Mouse (Mus musculus) hindbrain, embryonic 11.5 days (tissue): ENCODE results near the gene H2-Ab1. TPM values are rescaled to one million over a fixed set of nuclear protein-coding genes. Genes with fewer than 3 reads are reported as not detected.
A peak's percentile ranks its signal among the peaks of the same experiment; 100 is the strongest.

Experiments
- ATAC-seq: fragments of 200-750 bp; cut with Nextera tagmentation; 2 replicates; pipeline ENCODE4 v1.8.0; 2017; ENCODE audit warnings: mild to moderate bottlenecking, moderate TSS enrichment, moderate library complexity; ENCODE audit not compliant: low FRiP score
- DNase-seq: peaks from one replicate; pipeline ENCODE4 v3.0.0-alpha.2; 2015; ENCODE audit warnings: low spot score
- H3K27ac ChIP-seq: fragments of 300-500 bp; sonication (generic); 2 replicates; pipeline ENCODE4 v1.5.1; 2014; ENCODE audit warnings: mild to moderate bottlenecking, low read depth, low read length
- H3K27me3 ChIP-seq: fragments of 300-500 bp; sonication (generic); 2 replicates; pipeline ENCODE4 v1.6.1; 2014; ENCODE audit warnings: mild to moderate bottlenecking, low read length, moderate library complexity, mixed read lengths; ENCODE audit not compliant: control insufficient read depth, insufficient read depth
- H3K36me3 ChIP-seq: fragments of 300-500 bp; sonication (generic); 2 replicates; pipeline ENCODE4 v1.6.1; 2014; ENCODE audit warnings: mild to moderate bottlenecking, low read length, moderate library complexity, mixed read lengths; ENCODE audit not compliant: control insufficient read depth, insufficient read depth
- H3K4me1 ChIP-seq: fragments of 300-500 bp; sonication (generic); replicated peaks from 2 replicates; pipeline ENCODE4 v1.6.1; 2014; ENCODE audit warnings: low read length, mixed read lengths; ENCODE audit not compliant: control insufficient read depth, insufficient read depth
- H3K4me2 ChIP-seq: fragments of 300-500 bp; sonication (generic); replicated peaks from 2 replicates; pipeline ENCODE4 v1.6.1; 2014; ENCODE audit warnings: mild to moderate bottlenecking, low read depth, low read length
- H3K4me3 ChIP-seq: fragments of 300-500 bp; sonication (generic); 2 replicates; pipeline ENCODE4 v1.5.1; 2014; ENCODE audit warnings: low read depth, low read length
- H3K9ac ChIP-seq: fragments of 300-500 bp; sonication (generic); 2 replicates; pipeline ENCODE4 v1.6.1; 2014; ENCODE audit warnings: low read depth, low read length
- H3K9me3 ChIP-seq: fragments of 300-500 bp; sonication (generic); 2 replicates; pipeline ENCODE4 v1.6.1; 2016; ENCODE audit warnings: low read length; ENCODE audit not compliant: control insufficient read depth
- WGBS: fragments of 180-500 bp; shearing (Covaris S2); extraction: QIAGEN DNeasy Blood & Tissue Kit; methylation state at CpG from one replicate; pipeline ENCODE4 v1.1.7; 2014; 5-methylcytosine and 5-hydroxymethylcytosine counted together
- polyA plus RNA-seq: library from polyadenylated mRNA; unstranded; fragments of >200 nt; fragmentation: Nextera tagmentation; extraction: Ambion mirVana; gene quantifications from 2 replicates; pipeline ENCODE4 v1.2.1, GENCODE M21; 2014

H2-Ab1 gene
- polyA plus RNA-seq, 1 experiment from 2014 or later = 2.4 TPM

DNA sequence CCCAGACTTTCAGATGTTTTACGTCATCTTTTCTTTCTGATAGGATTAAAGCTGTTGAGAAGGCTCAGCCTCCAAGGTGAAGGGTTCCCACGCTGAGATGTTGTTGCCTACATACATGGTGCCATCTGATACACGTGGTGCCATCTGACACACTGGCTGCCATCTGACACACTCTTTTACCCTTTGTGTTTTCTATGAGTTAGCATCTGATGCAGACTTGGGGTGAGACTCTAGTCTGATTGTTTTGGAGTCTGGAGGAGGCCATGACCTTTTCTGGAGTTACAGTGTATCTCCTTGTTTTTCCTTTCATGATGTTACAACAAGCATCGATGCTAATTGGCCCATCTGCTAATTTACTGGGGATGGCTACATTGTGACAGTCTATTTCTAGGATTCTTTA lies 12.8 kb upstream of the H2-Ab1 start:
- 85% methylated on average over 4 of the region's 4 CpGs for WGBS
- DNase-seq (no peak), ATAC-seq (no peak)
- Histone ChIP-seq H3K9me3 (no peaks in the 10 kb centered on the region), H3K4me2 (no peak overlapping the region), H3K4me3 (no peak overlapping the region), H3K36me3 (no peaks in the 10 kb centered on the region), H3K27me3 (no peaks in the 10 kb centered on the region), H3K27ac (no peak overlapping the region), H3K9ac (no peak overlapping the region), H3K4me1 (no peaks in the 10 kb centered on the region)

DNA sequence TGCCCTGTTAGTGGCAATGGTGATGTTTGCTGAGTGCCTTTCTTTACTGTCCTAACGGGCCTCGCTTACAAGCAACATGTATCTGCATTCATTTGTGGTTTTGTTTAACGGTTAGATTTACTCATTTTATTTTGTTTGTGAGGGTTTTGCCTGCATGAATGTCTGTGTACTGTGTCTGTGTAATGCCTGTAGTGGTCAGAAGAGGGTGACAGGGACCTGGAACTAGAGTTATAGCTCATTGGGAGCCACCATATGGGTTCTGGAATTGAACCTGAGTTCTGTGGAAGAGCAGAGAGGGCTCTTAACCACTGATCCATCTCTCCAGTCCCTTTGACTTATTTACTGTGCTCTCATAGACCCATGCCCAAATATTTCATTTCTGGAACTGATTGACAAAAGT lies 10.4 kb upstream of the H2-Ab1 start:
- H3K9ac ChIP-seq = no peak overlapping the region
- H3K27ac ChIP-seq = no peak overlapping the region
- H3K4me3 ChIP-seq = no peak overlapping the region
- ATAC-seq = no peak
- DNase-seq = no peak
- H3K4me2 ChIP-seq = no peak overlapping the region
- H3K4me1 ChIP-seq = no peaks in the 10 kb centered on the region
- H3K27me3 ChIP-seq = no peaks in the 10 kb centered on the region
- 89% methylated on average over 3 of the region's 3 CpGs for WGBS
- no peaks in the 10 kb centered on the region for H3K9me3 ChIP-seq
- no peaks in the 10 kb centered on the region for H3K36me3 ChIP-seq

DNA sequence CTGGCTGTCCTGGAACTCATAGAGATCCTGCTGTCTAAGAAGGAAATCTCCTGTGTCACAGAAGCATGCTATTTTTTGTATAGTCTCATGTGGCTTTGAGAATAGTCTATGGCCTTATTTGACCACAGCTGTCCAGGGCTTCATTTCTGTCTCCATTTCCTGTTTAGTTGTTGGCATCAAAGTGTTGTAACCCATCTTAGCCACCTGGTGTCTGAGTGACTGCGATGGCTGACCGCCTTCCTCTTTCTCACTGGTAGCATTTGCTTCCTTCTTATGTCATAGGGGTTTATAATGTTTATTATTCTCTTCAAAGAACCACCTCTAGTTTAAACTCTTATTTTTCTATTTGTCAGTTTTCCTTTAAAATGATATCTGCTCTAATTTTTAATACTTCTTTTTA lies 8.7 kb upstream of the H2-Ab1 start:
- DNase-seq (no peak), ATAC-seq (no peak)
- Histone ChIP-seq H3K9me3 (no peaks in the 10 kb centered on the region), H3K27me3 (no peaks in the 10 kb centered on the region), H3K9ac (no peak overlapping the region), H3K4me2 (no peak overlapping the region), H3K4me3 (no peak overlapping the region), H3K36me3 (no peaks in the 10 kb centered on the region), H3K4me1 (no peaks in the 10 kb centered on the region), H3K27ac (no peak overlapping the region)
- 82% methylated on average over 2 of the region's 2 CpGs for WGBS

DNA sequence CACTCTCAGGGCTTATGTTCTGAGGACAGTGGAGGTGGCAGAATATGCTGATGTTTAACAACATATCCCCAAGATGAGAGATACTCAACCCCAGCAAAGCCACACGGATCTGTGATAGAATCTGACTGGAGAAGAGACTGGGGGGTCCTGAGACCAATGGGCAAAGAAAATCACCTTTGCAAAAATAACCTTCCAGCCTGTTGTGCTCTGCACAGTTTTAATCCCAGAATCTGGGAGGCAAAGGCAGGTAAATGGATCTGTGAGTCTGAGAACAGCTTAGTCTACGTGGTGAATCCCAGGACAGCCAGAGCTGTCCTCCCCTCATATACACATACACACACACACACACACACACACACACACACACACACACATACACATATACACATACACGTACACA lies 8.1 kb upstream of the H2-Ab1 start:
- ATAC-seq (no peak), DNase-seq (no peak)
- Histone ChIP-seq H3K4me1 (no peaks in the 10 kb centered on the region), H3K4me3 (no peak overlapping the region), H3K9ac (no peak overlapping the region), H3K27me3 (no peaks in the 10 kb centered on the region), H3K9me3 (no peaks in the 10 kb centered on the region), H3K27ac (no peak overlapping the region), H3K36me3 (no peaks in the 10 kb centered on the region), H3K4me2 (no peak overlapping the region)
- WGBS = 49% methylated on average over 3 of the region's 3 CpGs

DNA sequence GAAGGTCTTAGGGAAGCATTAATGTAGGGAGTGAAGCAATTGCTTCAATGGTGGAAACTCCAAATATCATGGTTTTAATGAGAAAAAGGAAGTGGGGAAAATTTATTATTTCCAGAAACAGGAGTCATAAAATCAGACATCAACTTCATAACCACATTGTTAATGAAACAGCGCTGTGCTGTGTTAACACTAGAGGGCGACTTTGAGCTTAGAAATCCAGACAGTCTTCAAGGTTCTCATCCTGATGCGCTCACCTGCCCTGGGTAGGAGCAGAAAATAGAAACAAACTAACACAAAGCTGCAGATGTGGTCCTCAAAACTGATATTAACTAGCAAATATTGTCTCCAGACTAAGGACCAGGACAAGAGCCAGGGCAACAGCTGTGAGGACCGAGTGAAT lies 7.6 kb upstream of the H2-Ab1 start:
- no peaks in the 10 kb centered on the region for H3K4me1 ChIP-seq
- 22% methylated on average over 4 of the region's 4 CpGs for WGBS
- peak; percentile 70 for DNase-seq
- no peak overlapping the region for H3K9ac ChIP-seq
- no peak overlapping the region for H3K4me3 ChIP-seq
- no peaks in the 10 kb centered on the region for H3K36me3 ChIP-seq
- no peak overlapping the region for H3K27ac ChIP-seq
- no peaks in the 10 kb centered on the region for H3K27me3 ChIP-seq
- ATAC-seq = no peak
- no peak overlapping the region for H3K4me2 ChIP-seq
- no peaks in the 10 kb centered on the region for H3K9me3 ChIP-seq

DNA sequence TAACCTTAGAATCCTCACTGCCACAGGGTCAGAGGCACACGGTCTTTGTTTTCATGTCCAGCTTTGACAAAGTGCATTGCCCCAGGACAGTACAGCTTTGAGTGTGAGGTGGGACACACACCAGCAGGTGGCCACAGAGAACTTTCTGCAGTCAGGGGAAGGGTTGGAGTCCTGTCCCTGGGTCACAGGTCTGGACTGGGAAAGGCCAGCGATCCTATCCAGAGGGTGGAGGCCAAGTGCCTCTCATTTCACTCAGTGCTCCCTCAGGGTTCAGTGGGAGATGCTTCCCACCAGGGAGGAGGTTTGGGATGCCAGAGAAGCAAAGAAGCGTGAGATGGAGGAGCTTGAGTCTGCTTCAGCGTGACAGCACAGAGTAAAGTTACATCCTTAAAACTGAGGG lies 5.8 kb upstream of the H2-Ab1 start:
- Histone ChIP-seq H3K9me3 (no peaks in the 10 kb centered on the region), H3K4me1 (no peaks in the 10 kb centered on the region), H3K27ac (no peak overlapping the region), H3K4me3 (no peak overlapping the region), H3K4me2 (no peak overlapping the region), H3K9ac (no peak overlapping the region), H3K36me3 (no peaks in the 10 kb centered on the region), H3K27me3 (no peaks in the 10 kb centered on the region)
- ATAC-seq (no peak), DNase-seq (no peak)
- 56% methylated on average over 4 of the region's 4 CpGs for WGBS

DNA sequence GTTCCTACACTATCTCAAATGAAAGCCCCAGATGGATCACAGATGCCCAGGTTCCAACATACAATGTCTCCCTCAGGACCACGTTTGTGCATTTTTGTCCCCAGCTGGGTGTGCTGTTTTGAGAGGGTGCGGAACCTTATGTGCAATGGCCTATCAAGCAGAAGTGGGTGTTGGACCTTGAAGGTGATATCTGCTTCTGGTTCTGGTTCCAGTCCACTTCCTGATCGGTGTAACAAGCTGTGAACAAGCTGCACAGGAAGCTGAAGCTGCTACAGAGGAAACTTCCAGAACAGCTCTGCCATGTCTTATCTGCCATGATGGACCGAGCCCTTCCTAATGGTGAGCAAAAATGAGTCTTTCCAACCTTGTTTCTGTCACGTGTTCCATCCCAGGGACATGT lies 988 bp upstream of the H2-Ab1 start:
- Histone ChIP-seq H3K27me3 (no peaks in the 10 kb centered on the region), H3K4me1 (no peaks in the 10 kb centered on the region), H3K9ac (no peak overlapping the region), H3K4me2 (no peak overlapping the region), H3K4me3 (no peak overlapping the region), H3K36me3 (no peaks in the 10 kb centered on the region), H3K9me3 (no peaks in the 10 kb centered on the region), H3K27ac (no peak overlapping the region)
- no peak for DNase-seq
- ATAC-seq = no peak
- WGBS = 82% methylated on average over 5 of the region's 5 CpGs

DNA sequence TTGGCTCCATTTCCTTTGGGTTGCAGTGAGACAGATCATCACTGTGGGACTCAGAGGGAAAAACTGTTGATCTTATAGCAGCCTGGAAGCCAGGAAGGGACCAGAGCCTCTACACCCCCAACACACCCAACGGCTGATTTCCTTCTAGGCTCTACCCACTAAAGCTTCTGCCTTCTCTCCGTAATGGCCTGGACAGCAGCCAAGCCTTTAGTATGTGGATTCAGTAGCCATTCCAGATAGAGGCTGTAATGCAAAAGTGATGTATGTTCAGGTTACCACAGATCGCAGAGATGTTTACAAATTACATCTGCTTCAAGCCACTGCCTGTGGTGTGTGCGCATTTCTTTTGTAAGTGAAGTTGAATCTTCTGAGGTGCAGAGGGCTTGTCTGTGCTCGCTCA lies 3.1 kb downstream of the H2-Ab1 start:
- WGBS = 93% methylated on average over 5 of the region's 5 CpGs
- H3K4me2 ChIP-seq = no peak overlapping the region
- no peak overlapping the region for H3K9ac ChIP-seq
- no peaks in the 10 kb centered on the region for H3K9me3 ChIP-seq
- no peaks in the 10 kb centered on the region for H3K36me3 ChIP-seq
- ATAC-seq = no peak
- H3K27me3 ChIP-seq = peaks cover 13% of the 10 kb centered on the region
- H3K4me3 ChIP-seq = no peak overlapping the region
- no peak for DNase-seq
- 0 out of 2 replicates have a peak, but pooled peaks cover 3% of the 10 kb centered on the region for H3K4me1 ChIP-seq
- no peak overlapping the region for H3K27ac ChIP-seq

DNA sequence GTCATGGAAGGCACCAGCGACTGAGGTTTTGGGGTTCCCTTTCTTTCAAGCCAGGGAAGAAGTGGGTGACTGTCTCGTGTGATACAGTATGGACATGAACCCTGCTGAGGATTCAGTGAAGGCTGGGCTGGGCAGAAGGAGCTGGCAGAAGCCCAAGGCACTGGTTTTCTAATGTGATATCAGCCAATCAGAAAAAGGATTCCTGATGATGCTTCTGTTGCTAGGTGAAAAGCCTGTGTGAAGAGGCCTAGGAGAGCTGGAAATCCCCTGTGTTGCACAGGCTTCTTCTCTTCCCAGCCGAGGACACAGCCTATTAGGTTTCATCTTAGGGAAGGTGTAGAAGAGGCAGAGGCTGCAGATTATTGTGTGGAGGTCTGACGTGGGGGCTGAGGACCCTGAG lies 4.0 kb downstream of the H2-Ab1 start:
- H3K27ac ChIP-seq = no peak overlapping the region
- DNase-seq (peak; percentile 84), ATAC-seq (peak; percentile 36; the same call in 1 of the 2 replicates)
- 23% methylated on average over 4 of the region's 4 CpGs for WGBS
- H3K9ac ChIP-seq = no peak overlapping the region
- H3K4me2 ChIP-seq = no peak overlapping the region
- H3K36me3 ChIP-seq = no peaks in the 10 kb centered on the region
- 0 out of 2 replicates have a peak, but pooled peaks cover 3% of the 10 kb centered on the region for H3K4me1 ChIP-seq
- H3K4me3 ChIP-seq = no peak overlapping the region
- peaks cover 13% of the 10 kb centered on the region for H3K27me3 ChIP-seq
- no peaks in the 10 kb centered on the region for H3K9me3 ChIP-seq
